Mouse (Mus musculus): ENCODE measurements at regions not wholly inside any gene's neighbourhood (a gene's known extent, or its start where the extent isn't known, plus 50 kb on each side); places are given as distances from the start of the nearest gene placed in this dataset.
A peak's percentile ranks its signal among the peaks of the same experiment; 100 is the strongest.

DNA sequence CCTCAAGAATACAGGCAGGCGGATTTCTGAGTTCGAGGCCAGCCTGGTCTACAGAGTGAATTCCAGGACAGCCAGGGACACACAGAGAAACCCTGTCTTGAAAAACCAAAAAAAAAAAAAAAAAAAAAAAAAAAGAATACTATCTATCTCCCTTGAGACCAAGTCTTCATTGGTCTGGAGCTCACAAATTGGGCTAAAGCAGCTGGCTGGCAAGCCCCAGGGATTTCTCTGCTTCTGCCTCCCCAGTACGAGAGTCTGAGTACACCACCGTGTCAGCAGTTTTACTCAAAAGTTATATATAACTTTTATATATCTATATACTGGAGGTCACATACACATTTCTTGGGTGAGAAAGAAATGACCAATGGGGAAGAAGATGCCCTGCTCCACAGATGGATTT lies 229.2 kb downstream of the Zfp36l1 start:
- Histone ChIP-seq H3K4me2 (no peak overlapping the region), H3K9ac (ENCODE audit: low read length) (no peak overlapping the region), H3K27me3 (ENCODE audit: control insufficient read depth, insufficient read depth, low read length) (no peaks in the 10 kb centered on the region), H3K4me3 (ENCODE audit: low read depth, low read length) (no peak overlapping the region), H3K9me3 (ENCODE audit: control insufficient read depth, low read length) (no peaks in the 10 kb centered on the region), H3K27ac (ENCODE audit: low read depth, low read length) (no peak overlapping the region), H3K36me3 (ENCODE audit: control insufficient read depth, insufficient read depth, low read length) (no peaks in the 10 kb centered on the region), H3K4me1 (ENCODE audit: control insufficient read depth, insufficient read depth, low read length) (peaks cover 22% of the 10 kb centered on the region)
- WGBS: 95% methylated on average over 4 of the region's 4 CpGs
- no peak for DNase-seq (ENCODE audit: low spot score, missing footprints)
- ATAC-seq (ENCODE audit: low FRiP score): no peak

DNA sequence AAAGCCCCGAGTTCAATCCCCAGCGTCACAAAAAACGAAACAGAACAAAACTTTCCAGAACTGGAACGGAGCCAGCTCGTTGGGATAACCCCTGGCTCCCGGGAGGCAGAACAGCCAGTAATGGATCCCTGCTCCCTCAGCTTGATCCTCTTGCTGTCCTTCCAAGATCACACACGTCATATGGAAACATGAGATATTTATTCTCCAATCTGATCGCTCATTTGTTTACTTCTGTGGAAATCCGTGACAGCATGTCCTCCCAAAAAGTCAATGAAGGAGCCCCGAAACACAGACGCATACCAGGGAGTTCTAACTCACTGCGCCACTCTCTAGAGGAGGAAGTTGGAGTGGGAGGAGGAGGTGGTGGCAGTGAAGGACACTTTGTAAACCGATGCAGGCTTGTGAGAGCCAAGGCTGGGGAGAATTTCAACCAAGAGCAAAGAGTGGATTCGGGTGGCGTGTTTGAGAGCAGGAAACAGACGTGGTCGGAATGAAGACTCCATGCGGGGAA lies 232.0 kb downstream of the Zfp36l1 start:
- WGBS: 77% methylated on average over 18 of the region's 18 CpGs
- no peak for ATAC-seq (ENCODE audit: low FRiP score)
- H3K27me3 ChIP-seq (ENCODE audit: control insufficient read depth, insufficient read depth, low read length): no peaks in the 10 kb centered on the region

DNA sequence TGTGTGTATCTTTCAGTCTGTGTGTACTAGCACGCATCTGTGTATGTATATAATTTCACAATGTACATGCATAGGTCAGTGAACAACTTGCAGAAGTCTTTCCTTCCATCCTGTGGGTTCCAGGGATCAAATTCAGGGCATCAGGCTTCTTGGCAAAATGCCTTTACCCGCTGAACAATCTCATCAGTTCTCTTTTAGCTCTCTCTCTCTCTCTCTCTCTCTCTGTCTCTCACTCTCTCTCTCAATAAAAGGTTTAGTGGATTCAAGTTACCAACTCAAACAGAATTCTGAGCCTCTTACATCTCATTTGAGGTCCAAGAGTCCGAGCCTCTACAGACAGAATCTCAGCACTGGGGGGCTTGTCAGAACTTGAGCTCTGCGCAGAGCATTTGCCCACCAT lies 232.5 kb downstream of the Zfp36l1 start:
- H3K9me3 ChIP-seq (ENCODE audit: control insufficient read depth, low read length): no peaks in the 10 kb centered on the region
- no peak overlapping the region; the same call in 1 of the 2 replicates for H3K9ac ChIP-seq (ENCODE audit: low read length)
- no peak for DNase-seq (ENCODE audit: low spot score, missing footprints)
- peak overlapping the region; percentile 78 for H3K27ac ChIP-seq (ENCODE audit: low read depth, low read length)
- H3K4me3 ChIP-seq (ENCODE audit: low read depth, low read length): no peak overlapping the region
- ATAC-seq (ENCODE audit: low FRiP score): no peak
- no peaks in the 10 kb centered on the region for H3K36me3 ChIP-seq (ENCODE audit: control insufficient read depth, insufficient read depth, low read length)
- no peak overlapping the region for H3K4me2 ChIP-seq
- no peaks in the 10 kb centered on the region for H3K27me3 ChIP-seq (ENCODE audit: control insufficient read depth, insufficient read depth, low read length)
- H3K4me1 ChIP-seq (ENCODE audit: control insufficient read depth, insufficient read depth, low read length): peaks cover 24% of the 10 kb centered on the region
- WGBS: 71% methylated on average over 4 of the region's 4 CpGs

More for the DNA sequence above, 232.0 kb downstream of the Zfp36l1 start:
- Histone ChIP-seq H3K27ac (ENCODE audit: low read depth, low read length) (no peak overlapping the region), H3K9ac (ENCODE audit: low read length) (no peak overlapping the region), H3K4me1 (ENCODE audit: control insufficient read depth, insufficient read depth, low read length) (peaks cover 24% of the 10 kb centered on the region), H3K9me3 (ENCODE audit: control insufficient read depth, low read length) (no peaks in the 10 kb centered on the region), H3K4me2 (no peak overlapping the region), H3K4me3 (ENCODE audit: low read depth, low read length) (no peak overlapping the region), H3K36me3 (ENCODE audit: control insufficient read depth, insufficient read depth, low read length) (no peaks in the 10 kb centered on the region)
- DNase-seq (ENCODE audit: low spot score, missing footprints): no peak

DNA sequence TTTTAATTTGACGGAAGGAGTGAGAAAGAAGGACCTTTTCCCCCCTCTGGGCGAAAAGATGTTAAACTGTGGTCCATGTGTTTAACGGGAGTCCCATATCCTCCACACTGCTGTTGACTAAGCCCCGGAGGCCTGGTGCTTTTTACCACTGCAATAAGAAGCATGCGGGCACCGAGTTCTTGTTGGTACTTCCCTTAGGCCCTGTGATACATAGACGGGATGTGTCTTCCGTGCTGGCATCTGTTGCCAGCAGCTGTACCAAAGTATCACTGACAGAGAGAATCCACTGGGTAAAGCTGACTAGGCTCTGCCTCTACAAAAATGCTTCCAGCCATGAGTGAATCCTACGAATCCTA lies 232.9 kb downstream of the Zfp36l1 start:
- peak overlapping the region; percentile 20; the same call in 1 of the 2 replicates for H3K9ac ChIP-seq (ENCODE audit: low read length)
- H3K36me3 ChIP-seq (ENCODE audit: control insufficient read depth, insufficient read depth, low read length): no peaks in the 10 kb centered on the region
- ATAC-seq (ENCODE audit: low FRiP score) (peak; percentile 38), DNase-seq (ENCODE audit: low spot score, missing footprints) (peak; percentile 90)
- no peaks in the 10 kb centered on the region for H3K9me3 ChIP-seq (ENCODE audit: control insufficient read depth, low read length)
- peaks cover 24% of the 10 kb centered on the region for H3K4me1 ChIP-seq (ENCODE audit: control insufficient read depth, insufficient read depth, low read length)
- H3K4me3 ChIP-seq (ENCODE audit: low read depth, low read length): no peak overlapping the region
- WGBS: 41% methylated on average over 9 of the region's 9 CpGs
- H3K27ac ChIP-seq (ENCODE audit: low read depth, low read length): peak overlapping the region; percentile 78
- no peaks in the 10 kb centered on the region for H3K27me3 ChIP-seq (ENCODE audit: control insufficient read depth, insufficient read depth, low read length)
- H3K4me2 ChIP-seq: peak overlapping the region; percentile 0; the same call in 1 of the 2 replicates

DNA sequence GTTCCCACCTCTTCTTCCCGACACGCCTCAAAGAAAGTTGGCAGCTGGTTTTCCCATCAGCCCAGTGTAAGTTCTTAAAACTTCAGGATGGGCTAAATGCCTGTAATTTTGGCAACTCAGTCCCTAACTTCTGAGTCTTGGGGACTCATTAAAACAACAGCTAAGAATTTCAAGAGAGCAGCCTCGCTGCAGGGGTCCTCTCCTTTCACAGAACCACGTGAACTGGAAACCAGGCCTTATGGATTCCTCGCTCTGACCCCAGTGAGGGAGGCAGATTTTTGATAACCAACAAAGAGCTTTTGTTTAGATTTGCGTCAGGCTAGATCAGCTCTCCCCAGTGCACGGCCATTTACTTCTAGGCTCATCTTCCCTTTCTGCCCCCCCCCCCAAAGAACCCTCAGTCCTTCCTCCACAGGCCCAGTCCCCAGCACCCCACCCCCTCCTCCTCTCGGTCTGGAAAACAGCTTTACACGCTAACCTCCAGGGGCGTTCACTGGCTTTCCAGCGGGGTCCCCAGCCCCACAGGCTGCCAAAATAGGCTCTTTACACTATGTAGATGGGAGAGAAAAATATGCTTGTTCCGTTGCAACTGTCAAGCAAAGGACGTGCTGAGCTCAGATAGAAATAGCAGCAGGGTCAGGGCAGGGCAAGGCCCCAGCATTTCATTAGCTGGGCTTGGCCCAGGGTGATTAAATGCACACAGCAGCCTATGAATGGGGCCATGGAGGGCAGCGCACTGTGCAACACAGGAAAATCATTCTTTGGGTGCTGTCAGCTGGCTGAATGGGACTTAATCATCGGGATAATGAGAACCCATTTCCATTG lies 233.5 kb downstream of the Zfp36l1 start:
- peak overlapping the region; percentile 44; the same call in 1 of the 2 replicates for H3K9ac ChIP-seq (ENCODE audit: low read length)
- no peak overlapping the region for H3K4me3 ChIP-seq (ENCODE audit: low read depth, low read length)
- H3K4me2 ChIP-seq: peak overlapping the region; percentile 0; the same call in 1 of the 2 replicates
- ATAC-seq (ENCODE audit: low FRiP score): peak; percentile 94
- H3K27ac ChIP-seq (ENCODE audit: low read depth, low read length): peak overlapping the region; percentile 78
- H3K27me3 ChIP-seq (ENCODE audit: control insufficient read depth, insufficient read depth, low read length): no peaks in the 10 kb centered on the region
- peaks cover 24% of the 10 kb centered on the region for H3K4me1 ChIP-seq (ENCODE audit: control insufficient read depth, insufficient read depth, low read length)
- DNase-seq (ENCODE audit: low spot score, missing footprints): peak; percentile 94
- 15% methylated on average over 15 of the region's 15 CpGs for WGBS
- H3K36me3 ChIP-seq (ENCODE audit: control insufficient read depth, insufficient read depth, low read length): no peaks in the 10 kb centered on the region
- H3K9me3 ChIP-seq (ENCODE audit: control insufficient read depth, low read length): no peaks in the 10 kb centered on the region

DNA sequence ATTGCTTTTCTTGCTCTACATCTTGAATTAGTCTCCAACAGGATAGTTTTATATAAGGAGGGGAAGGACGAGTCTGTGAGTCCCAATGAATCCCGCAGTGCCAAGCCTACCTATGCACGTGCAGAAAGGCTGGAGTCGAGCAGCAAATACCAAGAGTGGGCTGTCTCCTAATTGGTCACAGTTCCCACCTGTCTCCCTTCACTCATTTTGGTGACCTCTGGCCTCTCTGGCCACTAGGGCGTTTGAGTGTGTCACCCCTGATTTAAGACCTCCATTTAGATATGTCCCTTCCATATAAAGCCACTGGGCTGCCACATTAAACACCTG lies 234.1 kb downstream of the Zfp36l1 start:
- H3K27me3 ChIP-seq (ENCODE audit: control insufficient read depth, insufficient read depth, low read length): no peaks in the 10 kb centered on the region
- WGBS: 44% methylated on average over 5 of the region's 5 CpGs
- peak; percentile 17; the same call in 1 of the 2 replicates for ATAC-seq (ENCODE audit: low FRiP score)
- H3K4me3 ChIP-seq (ENCODE audit: low read depth, low read length): no peak overlapping the region
- H3K36me3 ChIP-seq (ENCODE audit: control insufficient read depth, insufficient read depth, low read length): no peaks in the 10 kb centered on the region
- DNase-seq (ENCODE audit: low spot score, missing footprints): peak; percentile 88
- H3K9me3 ChIP-seq (ENCODE audit: control insufficient read depth, low read length): no peaks in the 10 kb centered on the region
- H3K27ac ChIP-seq (ENCODE audit: low read depth, low read length): peak overlapping the region; percentile 78
- peaks cover 24% of the 10 kb centered on the region for H3K4me1 ChIP-seq (ENCODE audit: control insufficient read depth, insufficient read depth, low read length)
- no peak overlapping the region for H3K9ac ChIP-seq (ENCODE audit: low read length)
- no peak overlapping the region for H3K4me2 ChIP-seq

DNA sequence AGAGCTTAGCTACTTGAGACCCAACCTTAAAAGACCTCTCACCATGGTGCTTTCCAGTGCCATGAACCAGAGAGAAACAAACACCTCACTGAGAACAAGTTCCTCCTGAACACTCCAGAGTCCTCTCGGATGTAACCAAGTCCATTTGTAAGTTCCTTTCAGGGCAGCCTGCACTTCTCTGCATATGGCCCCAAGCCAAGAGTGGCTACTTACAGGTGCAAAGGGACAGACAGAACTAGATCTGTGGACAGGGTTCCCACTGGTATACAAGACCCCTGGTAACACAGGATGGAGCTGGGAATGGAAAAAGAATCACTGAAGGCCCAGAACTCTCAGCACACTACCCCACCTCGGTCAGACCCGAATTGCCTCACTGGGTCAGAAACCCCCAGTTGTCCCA lies 234.7 kb downstream of the Zfp36l1 start:
- 92% methylated on average over 3 of the region's 3 CpGs for WGBS
- H3K4me2 ChIP-seq: no peak overlapping the region
- ATAC-seq (ENCODE audit: low FRiP score) (no peak), DNase-seq (ENCODE audit: low spot score, missing footprints) (no peak)
- H3K36me3 ChIP-seq (ENCODE audit: control insufficient read depth, insufficient read depth, low read length): no peaks in the 10 kb centered on the region
- no peaks in the 10 kb centered on the region for H3K9me3 ChIP-seq (ENCODE audit: control insufficient read depth, low read length)
- no peaks in the 10 kb centered on the region for H3K27me3 ChIP-seq (ENCODE audit: control insufficient read depth, insufficient read depth, low read length)
- no peak overlapping the region for H3K4me3 ChIP-seq (ENCODE audit: low read depth, low read length)
- peaks cover 24% of the 10 kb centered on the region for H3K4me1 ChIP-seq (ENCODE audit: control insufficient read depth, insufficient read depth, low read length)
- H3K27ac ChIP-seq (ENCODE audit: low read depth, low read length): no peak overlapping the region
- no peak overlapping the region for H3K9ac ChIP-seq (ENCODE audit: low read length)

DNA sequence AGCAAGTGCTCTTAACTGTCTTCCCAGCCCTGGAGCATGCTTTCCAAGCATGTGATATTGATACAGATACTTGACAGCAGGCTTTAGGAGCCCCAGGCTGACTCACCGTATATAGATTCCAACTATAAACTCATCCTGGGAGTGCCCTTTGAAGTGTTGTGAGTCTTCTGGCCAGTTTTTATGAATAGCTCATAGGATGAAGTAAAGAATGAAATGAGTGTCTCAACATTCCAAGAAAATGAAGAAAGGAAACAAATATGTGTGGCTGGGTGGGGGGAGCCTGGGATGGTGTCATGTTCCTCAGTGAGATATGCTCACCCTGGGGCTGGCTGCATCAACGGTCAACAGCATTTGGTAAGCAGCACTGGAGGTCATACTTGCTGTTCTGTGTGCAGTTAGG lies 238.5 kb downstream of the Zfp36l1 start:
- no peak overlapping the region for H3K4me3 ChIP-seq (ENCODE audit: low read depth, low read length)
- no peaks in the 10 kb centered on the region for H3K36me3 ChIP-seq (ENCODE audit: control insufficient read depth, insufficient read depth, low read length)
- no peak overlapping the region for H3K9ac ChIP-seq (ENCODE audit: low read length)
- H3K27ac ChIP-seq (ENCODE audit: low read depth, low read length): no peak overlapping the region
- peaks cover 9% of the 10 kb centered on the region for H3K4me1 ChIP-seq (ENCODE audit: control insufficient read depth, insufficient read depth, low read length)
- no peak overlapping the region for H3K4me2 ChIP-seq
- ATAC-seq (ENCODE audit: low FRiP score) (no peak), DNase-seq (ENCODE audit: low spot score, missing footprints) (no peak)
- no peaks in the 10 kb centered on the region for H3K27me3 ChIP-seq (ENCODE audit: control insufficient read depth, insufficient read depth, low read length)
- H3K9me3 ChIP-seq (ENCODE audit: control insufficient read depth, low read length): no peaks in the 10 kb centered on the region
- WGBS: 82% methylated on average over 2 of the region's 2 CpGs

DNA sequence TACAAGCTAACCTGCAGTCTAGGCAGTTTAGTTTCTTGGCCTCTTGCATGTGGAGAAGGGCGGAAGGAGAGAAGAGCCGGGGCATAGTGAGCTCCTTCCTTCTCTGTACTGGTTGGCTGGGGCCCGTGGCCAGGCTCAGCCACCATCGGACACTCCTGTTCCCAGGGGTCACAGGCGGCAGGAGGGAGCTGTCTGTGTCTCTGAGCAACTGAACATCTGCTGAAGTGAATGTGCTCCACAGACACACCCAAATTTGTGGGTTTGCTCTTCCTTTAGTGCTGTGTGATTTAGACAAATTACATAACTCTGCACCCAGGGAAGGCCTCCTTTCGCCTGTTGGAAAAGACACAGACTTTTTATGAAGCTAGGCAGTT lies 247.6 kb downstream of the Zfp36l1 start:
- peaks cover 3% of the 10 kb centered on the region; the same call in 1 of the 2 replicates for H3K9me3 ChIP-seq (ENCODE audit: control insufficient read depth, low read length)
- H3K4me3 ChIP-seq (ENCODE audit: low read depth, low read length): no peak overlapping the region
- no peak for ATAC-seq (ENCODE audit: low FRiP score)
- H3K4me1 ChIP-seq (ENCODE audit: control insufficient read depth, insufficient read depth, low read length): peaks cover 5% of the 10 kb centered on the region; the same call in 1 of the 2 replicates
- no peak overlapping the region for H3K4me2 ChIP-seq
- H3K9ac ChIP-seq (ENCODE audit: low read length): no peak overlapping the region
- no peak for DNase-seq (ENCODE audit: low spot score, missing footprints)
- no peaks in the 10 kb centered on the region for H3K27me3 ChIP-seq (ENCODE audit: control insufficient read depth, insufficient read depth, low read length)
- WGBS: 78% methylated on average over 6 of the region's 6 CpGs
- H3K36me3 ChIP-seq (ENCODE audit: control insufficient read depth, insufficient read depth, low read length): no peaks in the 10 kb centered on the region
- H3K27ac ChIP-seq (ENCODE audit: low read depth, low read length): no peak overlapping the region
